Mouse (Mus musculus) macrophage (primary cell): ENCODE measurements at regions not wholly inside any gene's neighbourhood (a gene's known extent, or its start where the extent isn't known, plus 50 kb on each side); places are given as distances from the start of the nearest gene placed in this dataset.

Source experiments
- H3K27ac ChIP-seq: fragments of 350-480 bp; formaldehyde crosslinking; 2 replicates; pipeline ENCODE4 v1.9.0; 2021
- H3K36me3 ChIP-seq: fragments of 350-480 bp; formaldehyde crosslinking; 2 replicates; pipeline ENCODE4 v1.9.0; 2021; ENCODE audit errors: inconsistent target
- H3K4me3 ChIP-seq: fragments of 350-480 bp; formaldehyde crosslinking; 2 replicates; pipeline ENCODE4 v1.9.0; 2021; ENCODE audit errors: inconsistent target
- H3K79me2 ChIP-seq: fragments of 350-480 bp; formaldehyde crosslinking; 2 replicates; pipeline ENCODE4 v1.9.0; 2021; ENCODE audit errors: inconsistent target
- WGBS: methylation state at CpG from one replicate; pipeline ENCODE4 v1.1.7; 2026; ENCODE audit warnings: inconsistent platforms; ENCODE audit not compliant: missing documents; 5-methylcytosine and 5-hydroxymethylcytosine counted together

GRCm38 (mm10) chr3:144029611-144030010 lies 175.4 kb downstream of the Lmo4 start:
- WGBS = 92% methylated on average over 1 of the region's 1 CpGs

GRCm38 (mm10) chr3:144029121-144029520 lies 175.9 kb downstream of the Lmo4 start:
- WGBS = 93% methylated on average over 3 of the region's 3 CpGs

More at GRCm38 (mm10) chr3:144029611-144030010, 175.4 kb downstream of the Lmo4 start:
- no peaks in the 10 kb centered on the region for H3K36me3 ChIP-seq
- H3K79me2 ChIP-seq = no peaks in the 10 kb centered on the region
- no peak overlapping the region for H3K27ac ChIP-seq
- H3K4me3 ChIP-seq = no peak overlapping the region

GRCm38 (mm10) chr3:144027134-144027980 lies 177.7 kb downstream of the Lmo4 start:
- no peaks in the 10 kb centered on the region for H3K79me2 ChIP-seq

More at GRCm38 (mm10) chr3:144029121-144029520, 175.9 kb downstream of the Lmo4 start:
- Histone ChIP-seq H3K79me2 (no peaks in the 10 kb centered on the region), H3K4me3 (no peak overlapping the region), H3K36me3 (no peaks in the 10 kb centered on the region), H3K27ac (no peak overlapping the region)

GRCm38 (mm10) chr3:144025451-144026125 lies 179.4 kb downstream of the Lmo4 start:
- no peak overlapping the region for H3K27ac ChIP-seq
- no peaks in the 10 kb centered on the region for H3K36me3 ChIP-seq
- H3K4me3 ChIP-seq = no peak overlapping the region
- 92% methylated on average over 14 of the region's 14 CpGs for WGBS
- no peaks in the 10 kb centered on the region for H3K79me2 ChIP-seq

More at GRCm38 (mm10) chr3:144027134-144027980, 177.7 kb downstream of the Lmo4 start:
- 70% methylated on average over 6 of the region's 6 CpGs for WGBS
- Histone ChIP-seq H3K36me3 (no peaks in the 10 kb centered on the region), H3K4me3 (no peak overlapping the region), H3K27ac (no peak overlapping the region)

GRCm38 (mm10) chr3:144024216-144024615 lies 180.8 kb downstream of the Lmo4 start:
- H3K27ac ChIP-seq = no peak overlapping the region
- no peaks in the 10 kb centered on the region for H3K36me3 ChIP-seq
- no peaks in the 10 kb centered on the region for H3K79me2 ChIP-seq
- H3K4me3 ChIP-seq = no peak overlapping the region
- WGBS = 92% methylated on average over 5 of the region's 5 CpGs

GRCm38 (mm10) chr3:144023058-144023457 lies 182.0 kb downstream of the Lmo4 start:
- no peaks in the 10 kb centered on the region for H3K79me2 ChIP-seq
- 80% methylated on average over 3 of the region's 3 CpGs for WGBS
- no peaks in the 10 kb centered on the region for H3K36me3 ChIP-seq
- no peak overlapping the region for H3K27ac ChIP-seq
- H3K4me3 ChIP-seq = no peak overlapping the region

- Histone ChIP-seq H3K79me2 (no peaks in the 10 kb centered on the region), H3K27ac (no peak overlapping the region), H3K4me3 (no peak overlapping the region), H3K36me3 (no peaks in the 10 kb centered on the region)
- 92% methylated on average over 5 of the region's 5 CpGs for WGBS
These were observed 183.1 kb downstream of the Lmo4 start for GRCm38 (mm10) chr3:144021969-144022368.

GRCm38 (mm10) chr3:144020189-144020940 lies 184.7 kb downstream of the Lmo4 start:
- H3K36me3 ChIP-seq = no peaks in the 10 kb centered on the region
- H3K4me3 ChIP-seq = no peak overlapping the region
- no peak overlapping the region for H3K27ac ChIP-seq
- H3K79me2 ChIP-seq = no peaks in the 10 kb centered on the region
- 94% methylated on average over 8 of the region's 8 CpGs for WGBS

- no peak overlapping the region for H3K4me3 ChIP-seq
- WGBS = 100% methylated on average over 2 of the region's 2 CpGs
- H3K27ac ChIP-seq = no peak overlapping the region
- H3K79me2 ChIP-seq = no peaks in the 10 kb centered on the region
- no peaks in the 10 kb centered on the region for H3K36me3 ChIP-seq
These were observed 185.7 kb downstream of the Lmo4 start for GRCm38 (mm10) chr3:144019293-144019692.

- 91% methylated on average over 4 of the region's 4 CpGs for WGBS
- H3K79me2 ChIP-seq = no peaks in the 10 kb centered on the region
- H3K4me3 ChIP-seq = no peak overlapping the region
- no peak overlapping the region for H3K27ac ChIP-seq
- no peaks in the 10 kb centered on the region for H3K36me3 ChIP-seq
These were observed 186.5 kb downstream of the Lmo4 start for GRCm38 (mm10) chr3:144018559-144018958.

- no peak overlapping the region for H3K27ac ChIP-seq
- no peaks in the 10 kb centered on the region for H3K36me3 ChIP-seq
- H3K4me3 ChIP-seq = no peak overlapping the region
- 57% methylated on average over 3 of the region's 3 CpGs for WGBS
- no peaks in the 10 kb centered on the region for H3K79me2 ChIP-seq
These were observed 189.8 kb downstream of the Lmo4 start for GRCm38 (mm10) chr3:144015236-144015635.

GRCm38 (mm10) chr3:144013481-144014125 lies 191.4 kb downstream of the Lmo4 start:
- no peak overlapping the region for H3K4me3 ChIP-seq
- H3K27ac ChIP-seq = no peak overlapping the region
- H3K36me3 ChIP-seq = no peaks in the 10 kb centered on the region
- 90% methylated on average over 8 of the region's 8 CpGs for WGBS
- H3K79me2 ChIP-seq = no peaks in the 10 kb centered on the region

GRCm38 (mm10) chr3:144012820-144013219 lies 192.2 kb downstream of the Lmo4 start:
- H3K79me2 ChIP-seq = no peaks in the 10 kb centered on the region
- no peak overlapping the region for H3K4me3 ChIP-seq
- WGBS = 92% methylated on average over 5 of the region's 6 CpGs
- H3K36me3 ChIP-seq = no peaks in the 10 kb centered on the region
- H3K27ac ChIP-seq = no peak overlapping the region

- 90% methylated on average over 2 of the region's 3 CpGs for WGBS
- no peak overlapping the region for H3K27ac ChIP-seq
These were observed 192.8 kb downstream of the Lmo4 start for GRCm38 (mm10) chr3:144012173-144012572.

More at GRCm38 (mm10) chr3:144012173-144012572, 192.8 kb downstream of the Lmo4 start:
- no peaks in the 10 kb centered on the region for H3K79me2 ChIP-seq
- H3K36me3 ChIP-seq = no peaks in the 10 kb centered on the region
- H3K4me3 ChIP-seq = no peak overlapping the region
